Mouse (Mus musculus) heart, adult 9 months (tissue): ENCODE results near the gene Rgs8.

Experiments used
- DNase-seq, 2 experiments: peaks; one replicate each; pipeline ENCODE4 v3.0.0; 2022; ENCODE audit warnings: low spot score in 2 of 2

Gene Rgs8

DNA sequence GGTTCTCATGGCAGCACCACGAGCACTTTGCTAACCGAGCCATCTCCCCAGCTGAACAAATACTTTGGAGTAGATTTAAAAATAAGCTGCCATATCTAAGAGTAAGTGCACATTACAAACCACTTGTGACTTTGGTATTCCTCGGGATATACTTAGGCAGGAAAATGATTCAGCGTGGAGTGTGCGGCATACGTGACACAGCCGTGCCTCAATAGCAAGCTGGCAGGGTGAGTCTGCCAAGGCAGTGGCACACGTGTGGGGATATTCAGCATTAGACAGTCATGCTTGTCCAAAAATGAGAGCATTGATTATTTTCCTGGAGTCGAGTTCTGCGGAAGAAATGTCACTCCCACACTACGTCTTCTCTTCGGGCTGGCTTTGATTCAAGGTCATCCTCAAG lies 21.1 kb downstream of the Rgs8 start:
- DNase-seq: no peak

DNA sequence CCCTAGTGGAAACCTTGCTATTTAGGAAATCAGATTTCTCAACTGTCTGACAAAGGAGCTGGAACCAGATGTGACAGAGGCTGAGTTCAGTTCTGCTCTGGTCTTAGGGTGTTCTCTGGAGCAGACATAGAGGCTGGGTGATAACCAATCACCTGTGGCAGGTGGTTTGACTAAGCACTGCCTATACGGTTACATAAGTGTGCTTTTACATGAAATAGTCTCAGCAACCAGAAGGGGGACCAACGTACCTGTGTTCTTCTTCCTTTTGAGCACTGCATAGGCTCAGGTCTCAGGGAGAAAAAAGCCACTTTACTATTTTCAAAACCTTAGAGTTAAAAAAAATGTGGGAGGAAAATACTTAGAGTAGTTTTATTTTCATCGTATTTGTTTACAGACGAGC lies 22.8 kb downstream of the Rgs8 start:
- DNase-seq: no peak

DNA sequence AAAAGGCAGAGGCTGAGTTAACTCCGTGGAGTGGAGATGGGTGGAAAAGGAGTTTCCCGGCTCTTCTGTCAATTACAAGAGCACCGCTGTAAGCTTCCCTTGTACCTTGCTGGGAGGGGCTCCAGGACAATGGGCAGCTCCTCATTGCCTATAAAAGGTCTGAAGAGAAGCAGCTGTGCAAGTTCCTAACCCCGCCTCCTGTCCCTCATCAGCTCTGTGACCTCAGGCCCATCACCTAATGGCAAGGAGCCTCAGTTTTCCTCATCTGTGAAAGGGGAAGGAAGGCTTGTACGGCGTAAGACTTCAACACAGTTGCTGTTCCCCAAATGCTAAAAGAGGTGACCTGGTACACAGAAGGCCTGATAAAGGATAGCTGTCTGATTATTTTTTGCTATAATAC lies 24.8 kb downstream of the Rgs8 start:
- no peak for DNase-seq

DNA sequence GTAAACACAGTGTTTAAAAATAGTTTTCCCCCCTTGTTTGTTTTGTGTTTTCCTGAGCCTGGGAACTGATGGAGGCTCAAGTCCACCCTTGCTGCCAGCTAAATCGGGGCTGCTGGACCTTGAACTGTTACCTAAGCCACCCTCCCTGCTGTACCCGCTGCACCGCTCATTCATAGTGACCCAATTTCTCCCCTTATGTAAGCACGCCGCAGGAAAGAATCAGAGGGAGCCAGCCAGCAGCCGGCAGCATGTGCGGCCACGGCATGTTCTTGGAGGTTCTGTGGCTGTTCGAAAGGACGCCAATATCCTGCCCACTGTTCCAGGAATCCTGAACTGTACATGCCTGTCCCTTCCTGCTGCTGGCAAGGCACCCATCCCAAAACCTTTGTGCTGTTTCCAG lies 26.3 kb downstream of the Rgs8 start:
- peak; percentile 55 to 64 for DNase-seq

GRCm38 (mm10) chr1:153679653-153680052 lies 26.8 kb downstream of the Rgs8 start:
- DNase-seq: no peak

DNA sequence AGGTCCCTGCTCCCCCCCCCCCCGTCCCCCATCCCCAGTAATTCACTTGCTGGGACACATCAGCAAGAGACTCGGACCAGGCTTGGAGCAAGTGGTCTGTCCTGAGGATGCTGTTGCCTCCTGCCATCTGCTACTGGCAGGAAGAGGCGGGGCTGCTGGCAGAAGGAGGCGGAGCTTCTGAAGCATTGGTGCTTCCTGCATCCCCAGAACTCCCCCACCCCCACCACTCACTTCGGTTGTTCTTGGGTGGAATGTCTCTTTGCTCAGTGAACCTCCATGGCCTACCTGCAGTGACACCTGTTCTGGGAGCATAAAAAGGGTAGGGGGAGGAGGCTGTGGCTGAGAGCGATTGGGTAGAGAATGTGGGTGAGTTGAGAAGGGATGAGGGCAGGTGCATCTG lies 27.5 kb downstream of the Rgs8 start:
- no peak for DNase-seq

DNA sequence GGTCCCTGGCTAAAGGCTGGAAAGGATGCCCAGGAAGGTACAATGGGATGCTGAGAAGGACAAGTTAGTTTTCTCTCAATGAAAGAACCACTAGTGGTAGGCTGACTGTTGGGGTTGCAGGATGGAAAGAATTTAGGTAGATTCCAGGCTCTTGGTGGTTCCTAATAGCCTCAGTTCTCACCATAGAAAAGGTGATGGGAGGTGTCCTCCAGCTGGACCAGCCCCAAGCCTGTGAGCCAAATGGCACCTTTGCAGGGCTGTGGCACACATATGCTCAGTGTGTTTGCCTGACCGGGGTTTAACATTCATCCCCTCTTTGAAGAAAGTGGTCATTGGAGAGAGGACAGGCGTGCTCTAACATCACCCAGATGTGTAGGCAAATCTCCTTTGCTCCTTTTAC lies 28.2 kb downstream of the Rgs8 start:
- DNase-seq: no peak

GRCm38 (mm10) chr1:153683190-153683589 lies 30.4 kb downstream of the Rgs8 start:
- DNase-seq: no peak

DNA sequence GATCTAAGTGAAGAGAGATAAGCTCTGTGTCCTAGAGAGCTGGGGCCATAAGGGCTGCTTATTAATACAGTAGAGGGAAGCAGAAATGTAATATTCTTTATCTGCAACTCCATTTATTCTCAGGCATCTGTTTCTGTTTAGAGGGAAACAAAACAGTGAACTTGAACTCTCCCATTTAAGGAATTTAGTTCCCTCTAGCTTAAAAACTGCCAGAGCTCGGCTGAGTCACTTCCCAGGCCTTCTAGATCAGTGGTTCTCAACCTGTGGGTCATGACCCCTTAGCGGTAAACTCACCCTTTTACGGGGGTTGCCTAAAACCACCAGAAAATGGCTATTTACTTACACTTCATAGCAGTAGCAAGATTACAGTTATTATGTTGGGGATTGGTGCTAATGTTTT lies 32.8 kb downstream of the Rgs8 start:
- DNase-seq: no peak

DNA sequence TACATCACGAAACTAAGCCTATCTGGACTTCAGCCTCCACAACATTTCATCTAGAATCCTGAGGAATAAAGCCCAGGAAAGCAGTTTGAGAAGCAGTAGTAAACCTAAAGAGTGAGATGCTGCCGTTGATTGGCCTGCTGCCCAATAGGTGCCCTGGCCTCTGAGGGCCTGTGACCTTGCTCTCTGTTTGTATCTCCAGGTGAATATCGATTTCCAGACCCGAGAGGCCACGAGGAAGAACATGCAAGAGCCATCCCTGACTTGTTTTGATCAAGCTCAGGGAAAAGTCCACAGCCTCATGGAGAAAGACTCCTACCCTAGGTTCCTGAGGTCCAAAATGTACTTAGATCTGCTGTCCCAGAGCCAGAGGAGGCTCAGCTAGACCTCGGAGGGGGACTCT lies 39.7 kb downstream of the Rgs8 start:
- no peak for DNase-seq

DNA sequence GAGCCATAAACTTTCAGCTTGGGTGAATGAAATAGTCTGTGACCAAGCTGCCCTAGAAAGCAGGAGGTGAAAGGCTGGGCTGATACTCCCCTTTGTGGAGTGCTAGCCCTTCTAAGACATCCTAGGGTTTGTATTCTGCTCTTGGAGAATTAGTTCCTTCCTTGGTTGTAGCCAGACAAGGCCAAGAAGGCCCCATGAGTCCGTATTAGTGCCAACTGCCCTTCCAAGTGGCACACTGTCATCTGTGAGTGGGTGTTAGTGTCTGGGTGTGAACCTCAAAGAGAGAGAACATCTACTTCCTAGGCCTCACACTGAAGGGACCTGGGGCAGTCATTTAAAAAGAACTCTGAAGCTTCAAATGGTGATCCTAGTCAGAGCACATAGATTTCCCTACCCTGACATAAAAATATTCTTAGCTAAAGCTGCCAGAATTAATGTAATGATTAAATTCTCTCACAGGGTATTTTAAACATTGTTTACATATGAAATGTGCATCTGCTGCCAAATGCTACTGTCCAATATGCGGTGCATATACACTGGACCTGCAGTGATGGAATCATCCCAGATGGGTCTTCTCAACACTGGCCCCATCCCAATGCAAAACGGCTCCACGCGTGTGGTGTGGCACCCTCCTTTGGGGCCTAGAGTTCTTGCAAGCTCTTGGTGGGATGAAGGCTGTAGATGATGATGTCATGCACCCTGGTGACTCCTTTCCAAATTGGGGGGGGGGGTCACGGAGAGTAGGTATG lies 41.7 kb downstream of the Rgs8 start:
- no peak for DNase-seq

DNA sequence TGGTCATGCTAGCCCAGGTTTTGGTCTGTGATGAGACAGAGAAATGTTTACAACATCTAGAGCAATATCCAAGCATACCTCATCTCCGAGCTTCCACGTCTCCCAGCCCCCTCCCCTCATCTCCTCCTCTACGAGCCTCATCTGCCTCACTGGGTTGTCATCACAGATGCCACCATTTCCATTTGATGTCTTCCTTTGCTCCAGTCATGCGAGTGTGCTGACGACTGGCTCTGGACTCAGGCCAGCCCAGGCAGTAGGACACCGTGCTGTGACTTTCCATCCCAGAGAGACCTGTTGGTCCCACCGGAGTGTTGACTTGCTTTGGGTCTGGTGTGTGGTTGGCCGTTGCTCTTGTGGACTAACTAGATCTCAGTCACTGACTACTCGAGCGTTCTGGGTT lies 42.6 kb downstream of the Rgs8 start:
- no peak for DNase-seq

DNA sequence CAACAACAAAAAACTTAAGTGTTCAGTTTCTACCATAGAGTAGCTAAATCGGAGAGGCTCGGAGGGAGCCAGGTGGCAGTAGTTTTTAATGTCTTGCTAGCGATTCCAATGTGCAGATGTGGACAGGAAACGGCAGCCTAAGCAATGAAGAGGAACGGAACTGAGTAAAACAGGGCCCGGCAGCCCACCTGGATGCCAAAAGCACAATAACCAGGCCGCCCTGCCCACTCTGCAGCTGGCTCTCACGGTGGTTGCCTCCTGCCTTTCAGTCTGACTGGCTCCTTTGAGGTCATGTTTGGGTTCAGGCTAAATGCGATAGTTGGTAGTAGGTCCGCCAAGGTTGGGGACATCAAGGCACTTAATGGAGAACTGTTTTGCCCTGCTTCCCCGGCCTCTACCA lies 43.3 kb downstream of the Rgs8 start:
- DNase-seq: no peak

DNA sequence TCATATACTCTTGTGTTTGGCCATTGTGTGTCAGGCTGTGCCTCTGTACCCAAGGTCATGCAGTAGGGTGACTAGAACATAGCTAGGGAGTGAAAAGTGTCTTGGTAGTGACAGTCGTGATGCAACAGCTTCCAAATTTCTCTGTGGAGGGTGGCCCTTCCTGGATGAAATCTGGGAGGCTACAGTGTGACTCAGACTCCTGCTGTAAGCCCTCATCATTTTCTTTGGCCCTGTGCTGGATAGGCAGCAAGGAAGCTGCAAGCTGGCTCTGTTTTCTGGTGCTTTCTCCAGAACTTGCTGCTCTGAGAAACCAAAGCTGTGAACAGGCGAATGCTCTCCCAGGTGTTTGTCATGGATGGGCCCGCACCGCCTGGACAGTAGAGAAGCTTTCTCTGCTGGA lies 43.7 kb downstream of the Rgs8 start:
- no peak for DNase-seq

DNA sequence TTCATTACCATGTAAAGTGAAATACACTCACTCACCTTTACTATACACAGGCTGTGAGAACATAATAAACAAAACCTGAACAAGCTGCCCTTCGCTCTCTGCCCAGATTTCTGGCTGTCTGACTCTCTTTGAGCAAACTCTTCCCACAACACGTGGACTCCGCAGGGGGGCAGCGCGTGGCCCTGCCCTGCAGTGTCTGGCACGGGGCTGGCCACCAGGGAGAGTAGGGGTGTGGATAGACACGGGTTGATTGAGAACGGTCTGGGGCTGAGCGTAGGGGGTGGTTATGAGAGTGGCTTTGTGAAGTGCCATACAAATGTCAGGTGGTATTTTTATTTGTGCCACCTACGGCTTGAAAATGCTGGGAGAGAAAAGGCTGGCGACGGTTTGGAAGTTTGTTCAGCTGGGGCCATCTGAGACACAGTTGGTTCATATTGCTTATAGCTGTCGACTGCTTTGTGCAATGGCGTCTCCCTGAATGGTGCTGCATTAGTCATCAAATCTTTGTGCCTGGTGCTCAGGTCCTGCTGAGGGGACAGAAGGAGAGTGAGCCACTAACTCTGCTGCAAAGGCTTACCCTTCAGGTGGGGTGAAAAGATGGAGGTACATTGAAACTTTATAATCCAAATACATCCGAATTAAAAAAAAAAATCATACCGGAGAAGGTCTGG lies 44.9 kb downstream of the Rgs8 start:
- DNase-seq: no peak

- no peak for DNase-seq
Measured at GRCm38 (mm10) chr1:153698311-153699084, 45.7 kb downstream of the Rgs8 start.

DNA sequence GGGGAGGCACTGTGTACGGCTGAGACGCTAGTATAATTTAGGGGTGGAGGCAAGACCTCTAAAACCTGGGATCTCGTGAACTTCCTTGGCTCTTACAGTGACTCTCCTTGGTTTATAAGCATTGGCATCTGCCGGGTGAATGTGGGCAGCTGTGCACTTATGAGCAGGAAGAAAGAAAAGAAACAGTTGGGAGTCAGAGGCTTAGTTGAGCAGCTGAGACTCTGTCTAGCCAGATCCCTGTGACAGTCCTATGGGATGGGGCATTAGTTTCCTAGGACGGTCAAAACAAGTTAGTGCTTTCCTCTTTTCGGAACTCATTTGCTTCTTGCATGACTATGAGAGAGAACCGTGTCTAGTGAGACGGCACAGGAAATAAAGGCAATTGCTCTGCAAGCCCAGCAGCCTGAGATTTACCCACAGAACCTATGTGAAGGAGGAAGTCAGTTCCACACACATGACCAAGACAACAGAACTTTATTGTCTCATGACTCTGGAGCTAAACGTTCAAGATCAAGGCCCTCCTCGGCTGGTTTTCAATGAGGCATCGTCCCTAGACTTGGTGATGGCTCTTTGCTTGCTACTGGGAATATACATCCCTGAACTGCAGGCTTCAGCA lies 47.7 kb downstream of the Rgs8 start:
- DNase-seq: no peak

GRCm38 (mm10) chr1:153701461-153701860 lies 48.6 kb downstream of the Rgs8 start:
- no peak for DNase-seq

DNA sequence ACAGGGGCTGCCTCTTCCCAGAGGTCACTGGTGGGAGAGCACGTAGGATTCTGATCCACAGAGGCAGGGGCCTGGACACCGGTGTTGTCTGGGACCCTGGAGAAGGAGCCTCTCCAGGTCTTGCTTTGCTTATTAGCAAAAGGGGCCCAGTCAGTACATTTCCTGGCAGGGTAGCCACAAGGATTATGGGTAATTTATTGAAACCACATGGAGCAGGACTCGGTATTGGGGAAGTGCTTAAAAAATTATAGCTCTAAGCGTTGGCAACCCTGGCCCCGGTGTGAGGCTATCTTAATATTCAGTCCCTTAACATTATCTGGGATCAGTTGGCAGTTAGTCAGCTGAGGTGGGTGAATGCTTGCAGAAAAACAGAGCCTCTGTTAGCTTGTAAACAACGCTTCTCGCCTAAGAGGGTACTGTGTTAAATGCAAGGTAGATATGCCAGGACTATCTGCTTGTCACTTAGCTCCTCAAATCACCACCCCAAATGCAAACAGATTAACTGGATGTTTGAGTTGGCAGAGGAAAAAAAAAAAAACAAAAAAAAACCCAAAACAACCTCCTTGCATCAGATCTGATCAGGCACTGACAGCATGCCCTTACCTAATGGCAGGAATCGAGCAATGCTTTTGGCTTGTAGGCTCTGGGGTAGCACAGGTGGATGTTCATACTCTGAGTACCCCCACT lies 49.5 kb downstream of the Rgs8 start:
- no peak for DNase-seq

GRCm38 (mm10) chr1:153702853-153703410 lies 50.1 kb downstream of the Rgs8 start:
- DNase-seq: peak in 1 of 2 experiments; percentile 15

DNA sequence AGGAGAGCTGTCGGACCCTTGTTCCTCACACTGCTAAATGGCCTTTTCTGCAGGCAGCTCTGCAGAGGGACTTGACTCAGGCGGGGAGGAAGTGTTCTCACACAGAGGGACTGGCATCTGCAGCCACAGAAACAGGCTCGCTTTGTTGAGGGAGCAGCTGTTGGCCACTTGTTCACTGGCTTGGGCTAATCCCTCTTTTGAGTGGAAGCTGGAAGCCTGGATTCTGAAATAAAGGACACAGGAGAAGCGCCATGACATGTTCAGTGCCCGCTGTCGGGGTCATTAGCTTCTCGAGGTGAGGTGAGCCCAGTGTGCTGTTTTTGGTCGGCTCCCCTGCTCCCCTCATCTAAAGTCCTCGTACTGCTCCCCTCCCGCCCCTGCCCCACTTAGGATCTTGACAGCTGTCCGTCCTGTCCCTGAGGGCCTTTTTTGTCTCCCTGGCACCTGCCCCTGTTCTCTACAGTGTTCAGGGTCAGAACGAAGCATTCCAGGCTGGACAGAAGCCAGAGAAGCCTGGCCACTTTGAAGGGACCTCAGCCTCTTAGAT lies 50.7 kb downstream of the Rgs8 start:
- DNase-seq: no peak
